Mouse (Mus musculus): ENCODE measurements around the gene Kif5a.
"Not testable (repeated sequence)": the region's sequence is repeated elsewhere in the genome, so short reads cannot be mapped to it uniquely, and the experiment has no call there.

The Kif5a gene

DNA sequence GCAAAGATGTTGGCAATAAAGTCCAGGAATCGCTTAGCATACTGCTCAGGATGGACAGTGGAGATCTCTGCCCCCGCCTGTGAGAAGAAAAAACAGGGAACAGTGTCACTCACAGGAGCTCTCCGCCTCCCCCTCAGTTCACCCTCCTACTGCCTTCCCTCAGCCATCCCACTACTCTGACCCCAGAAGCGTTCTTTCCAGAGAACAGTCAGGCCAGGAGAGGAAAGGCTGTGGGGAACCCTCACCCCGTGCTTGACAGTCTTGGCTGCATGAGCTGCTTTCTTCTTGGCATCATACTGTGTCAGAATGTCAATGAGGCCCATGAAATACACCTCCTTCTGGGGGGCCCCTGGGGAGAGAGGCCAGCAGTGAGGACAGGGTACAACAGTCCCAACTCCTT, 64.1 kb downstream of the Kif5a start:
- H3K27me3 ChIP-seq (ENCODE audit: insufficient read depth, low read length) = no peaks in the 10 kb centered on the region
- H3K36me3 ChIP-seq (ENCODE audit: insufficient read depth, low read length) = peaks cover 71% of the 10 kb centered on the region
- peaks cover 68% of the 10 kb centered on the region for H3K4me1 ChIP-seq (replicated peaks; ENCODE audit: low read depth, low read length)
- no peak overlapping the region for H3K4me3 ChIP-seq (replicated peaks; ENCODE audit: low read length)
- no peaks in the 10 kb centered on the region for H3K9me3 ChIP-seq (ENCODE audit: low read length)
- TF ChIP-seq CTCF (conservative IDR thresholded peaks at IDR 0.05; ENCODE audit: low read length) = no peak
- no peak for TF ChIP-seq POU5F1 (IDR thresholded peaks at IDR 0.05; ENCODE audit: borderline replicate concordance, low read length)
- no peak for TF ChIP-seq NANOG (IDR thresholded peaks at IDR 0.05; ENCODE audit: borderline replicate concordance, low read length)

DNA sequence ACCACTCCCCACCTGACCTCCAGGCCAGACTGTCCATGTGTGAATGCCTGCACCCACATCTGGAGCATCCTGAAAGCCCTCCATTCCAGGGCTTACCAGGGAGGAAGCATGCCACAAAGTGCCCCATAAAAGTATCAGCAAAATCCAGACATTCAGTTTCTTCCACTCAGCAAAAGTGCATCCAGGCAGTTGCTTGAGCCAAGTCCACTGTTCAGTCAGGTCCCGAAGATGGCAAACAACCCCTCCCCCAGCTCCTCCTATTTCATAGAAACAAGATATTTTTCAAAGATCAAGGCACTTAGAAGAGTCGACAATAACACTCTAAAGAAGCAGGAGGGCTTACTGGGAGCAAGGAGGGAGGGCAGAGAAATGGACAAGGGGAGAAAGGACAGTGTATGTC, 64.7 kb downstream of the Kif5a start:
- peaks cover 67% of the 10 kb centered on the region for H3K36me3 ChIP-seq (ENCODE audit: insufficient read depth, low read length)
- H3K4me3 ChIP-seq (replicated peaks; ENCODE audit: low read length) = no peak overlapping the region
- H3K4me1 ChIP-seq (replicated peaks; ENCODE audit: low read depth, low read length) = peaks cover 67% of the 10 kb centered on the region
- H3K27me3 ChIP-seq (ENCODE audit: insufficient read depth, low read length) = no peaks in the 10 kb centered on the region
- no peak for TF ChIP-seq POU5F1 (IDR thresholded peaks at IDR 0.05; ENCODE audit: borderline replicate concordance, low read length)
- TF ChIP-seq CTCF (conservative IDR thresholded peaks at IDR 0.05; ENCODE audit: low read length) = no peak
- TF ChIP-seq NANOG (IDR thresholded peaks at IDR 0.05; ENCODE audit: borderline replicate concordance, low read length) = no peak
- no peaks in the 10 kb centered on the region for H3K9me3 ChIP-seq (ENCODE audit: low read length)

DNA sequence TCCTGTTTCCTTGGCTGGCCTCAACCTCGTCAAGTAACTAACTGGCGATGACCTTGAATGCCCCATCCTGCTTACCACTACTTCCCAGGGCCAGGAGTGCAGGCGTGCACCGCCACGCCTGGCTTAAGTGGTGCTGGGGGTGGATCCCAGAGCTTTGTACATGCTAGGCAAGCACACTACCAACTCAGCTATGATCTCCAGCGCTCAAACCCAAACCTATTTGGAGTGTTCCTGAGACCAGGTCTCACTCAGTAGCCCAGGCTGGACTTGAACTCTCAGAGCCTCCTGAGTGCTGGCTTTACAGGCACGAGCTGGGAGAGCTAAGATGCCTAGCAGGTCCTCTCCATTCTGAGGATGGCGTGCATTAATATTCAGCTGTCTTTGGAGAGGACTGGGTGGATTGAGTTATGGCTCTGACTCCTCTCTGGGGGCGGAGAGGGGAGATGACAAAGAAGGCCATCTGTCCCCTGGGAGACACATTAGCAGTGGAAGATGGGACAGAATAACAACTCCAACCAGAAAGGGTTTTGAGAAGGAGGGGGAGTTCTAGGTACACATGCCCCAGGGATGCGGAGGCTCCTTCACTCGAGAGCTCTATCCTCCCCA, 65.5 kb downstream of the Kif5a start:
- no peaks in the 10 kb centered on the region for H3K9me3 ChIP-seq (ENCODE audit: low read length)
- peaks cover 67% of the 10 kb centered on the region for H3K36me3 ChIP-seq (ENCODE audit: insufficient read depth, low read length)
- no peaks in the 10 kb centered on the region for H3K27me3 ChIP-seq (ENCODE audit: insufficient read depth, low read length)
- H3K4me1 ChIP-seq (replicated peaks; ENCODE audit: low read depth, low read length) = peaks cover 67% of the 10 kb centered on the region
- peak overlapping the region; percentile 32; the same call in 1 of the 2 replicates for H3K4me3 ChIP-seq (replicated peaks; ENCODE audit: low read length)
- TF ChIP-seq CTCF (conservative IDR thresholded peaks at IDR 0.05; ENCODE audit: low read length) = no peak
- TF ChIP-seq POU5F1 (IDR thresholded peaks at IDR 0.05; ENCODE audit: borderline replicate concordance, low read length) = no peak
- TF ChIP-seq NANOG (IDR thresholded peaks at IDR 0.05; ENCODE audit: borderline replicate concordance, low read length) = no peak

DNA sequence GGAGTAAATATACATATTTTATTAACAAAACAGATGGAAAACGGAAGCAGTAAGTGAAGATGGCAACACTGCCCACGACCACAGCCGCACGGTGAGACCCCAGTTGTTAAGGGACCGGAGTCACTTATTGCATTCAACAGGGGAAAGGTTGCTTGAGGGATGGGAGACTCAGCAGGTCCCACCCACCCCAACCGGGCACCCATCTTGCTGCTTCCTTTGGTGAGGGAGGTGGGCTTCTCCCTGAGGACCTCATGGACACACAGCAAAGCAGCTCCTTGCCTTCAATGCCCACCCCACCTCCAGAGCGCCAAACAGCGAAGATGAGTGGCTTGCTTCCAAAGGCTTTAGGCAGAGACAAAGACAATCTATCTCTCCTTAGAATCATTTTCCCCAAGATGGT, 66.0 kb downstream of the Kif5a start:
- Histone ChIP-seq H3K9me3 (ENCODE audit: low read length) (no peaks in the 10 kb centered on the region), H3K4me3 (replicated peaks; ENCODE audit: low read length) (0 out of 2 replicates have a peak overlapping the region, but pooled peaks have one; percentile 32), H3K4me1 (replicated peaks; ENCODE audit: low read depth, low read length) (peaks cover 71% of the 10 kb centered on the region), H3K27me3 (ENCODE audit: insufficient read depth, low read length) (no peaks in the 10 kb centered on the region), H3K36me3 (ENCODE audit: insufficient read depth, low read length) (peaks cover 66% of the 10 kb centered on the region)
- no peak for TF ChIP-seq CTCF (conservative IDR thresholded peaks at IDR 0.05; ENCODE audit: low read length)
- no peak for TF ChIP-seq NANOG (IDR thresholded peaks at IDR 0.05; ENCODE audit: borderline replicate concordance, low read length)
- no peak for TF ChIP-seq POU5F1 (IDR thresholded peaks at IDR 0.05; ENCODE audit: borderline replicate concordance, low read length)

DNA sequence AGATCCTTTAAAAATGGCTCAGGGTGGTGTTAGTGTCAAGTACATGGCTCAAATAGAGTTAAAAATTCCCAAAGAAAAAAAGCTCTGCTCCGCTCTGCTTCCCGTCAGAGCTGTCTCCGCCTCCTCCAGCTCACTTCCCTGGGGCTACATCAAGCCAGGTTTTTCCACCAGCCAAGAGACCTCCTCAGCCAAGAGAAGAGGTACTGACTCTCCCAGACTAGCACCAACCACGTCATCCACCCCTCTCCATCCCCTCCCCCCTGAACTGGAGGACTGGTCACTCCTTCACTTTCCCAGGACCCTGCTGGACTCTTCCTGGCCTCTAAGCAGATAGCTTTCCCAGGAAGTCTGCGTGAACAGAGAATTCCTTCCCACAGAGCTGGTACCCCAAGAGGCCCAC, 66.8 kb downstream of the Kif5a start:
- H3K9me3 ChIP-seq (ENCODE audit: low read length) = no peaks in the 10 kb centered on the region
- TF ChIP-seq POU5F1 (IDR thresholded peaks at IDR 0.05; ENCODE audit: borderline replicate concordance, low read length) = no peak
- TF ChIP-seq NANOG (IDR thresholded peaks at IDR 0.05; ENCODE audit: borderline replicate concordance, low read length) = no peak
- TF ChIP-seq CTCF (conservative IDR thresholded peaks at IDR 0.05; ENCODE audit: low read length) = no peak
- peaks cover 77% of the 10 kb centered on the region for H3K4me1 ChIP-seq (replicated peaks; ENCODE audit: low read depth, low read length)
- peaks cover 65% of the 10 kb centered on the region for H3K36me3 ChIP-seq (ENCODE audit: insufficient read depth, low read length)
- H3K27me3 ChIP-seq (ENCODE audit: insufficient read depth, low read length) = no peaks in the 10 kb centered on the region
- peak overlapping the region; percentile 94 for H3K4me3 ChIP-seq (replicated peaks; ENCODE audit: low read length)

DNA sequence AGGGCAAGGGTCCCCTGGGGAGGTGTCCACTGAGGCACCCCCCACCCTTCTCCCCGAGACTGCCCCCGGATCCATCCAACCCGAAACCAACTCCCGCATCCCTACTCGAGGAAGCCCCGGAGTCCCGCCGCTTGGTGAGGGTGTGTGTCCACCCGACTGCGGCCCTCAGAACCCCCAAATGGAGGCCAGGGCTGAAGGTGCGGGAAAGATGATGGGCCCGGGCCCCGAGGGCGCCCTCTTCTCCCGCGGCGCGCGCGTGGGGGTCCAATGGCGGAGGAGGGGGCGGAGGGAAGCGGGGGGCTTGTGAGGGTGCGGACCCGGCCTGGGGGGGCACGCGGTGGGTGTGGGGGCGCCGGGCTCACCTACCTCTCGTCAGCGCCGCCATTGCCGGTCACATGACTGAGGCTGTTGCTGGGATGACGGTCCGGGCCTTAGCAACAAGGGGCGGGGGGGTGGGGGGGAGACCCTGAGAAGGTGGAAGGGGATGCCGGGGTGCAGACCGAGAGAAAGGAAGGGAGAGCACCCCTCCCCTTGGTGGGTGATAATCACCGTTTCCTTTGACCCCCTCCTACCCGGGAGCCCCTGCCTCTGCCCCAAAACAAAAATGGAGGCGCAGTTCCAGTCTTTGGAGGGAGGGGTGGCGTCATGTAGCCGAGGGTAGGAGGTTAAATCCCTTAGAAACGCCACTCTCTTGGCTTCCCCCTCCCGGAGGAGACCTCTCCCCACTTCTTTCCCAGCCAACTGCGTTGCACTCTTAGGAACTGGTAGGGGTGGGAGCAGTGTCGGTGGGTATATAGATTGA, 67.6 kb downstream of the Kif5a start, which contains the start of gene Dtx3:
TSS of gene Dtx3 (minus strand) at position 401 of the 802 bp plus-strand sequence.
- Histone ChIP-seq H3K4me1 (replicated peaks; ENCODE audit: low read depth, low read length) (peaks cover 86% of the 10 kb centered on the region), H3K36me3 (ENCODE audit: insufficient read depth, low read length) (peaks cover 65% of the 10 kb centered on the region), H3K27me3 (ENCODE audit: insufficient read depth, low read length) (no peaks in the 10 kb centered on the region), H3K4me3 (replicated peaks; ENCODE audit: low read length) (peak within 1 kb of the TSS; percentile 94), H3K9me3 (ENCODE audit: low read length) (no peaks in the 10 kb centered on the region)
- TF ChIP-seq POU5F1 (IDR thresholded peaks at IDR 0.05; ENCODE audit: borderline replicate concordance, low read length) = no peak
- TF ChIP-seq CTCF (conservative IDR thresholded peaks at IDR 0.05; ENCODE audit: low read length) = no peak
- TF ChIP-seq NANOG (IDR thresholded peaks at IDR 0.05; ENCODE audit: borderline replicate concordance, low read length) = no peak

DNA sequence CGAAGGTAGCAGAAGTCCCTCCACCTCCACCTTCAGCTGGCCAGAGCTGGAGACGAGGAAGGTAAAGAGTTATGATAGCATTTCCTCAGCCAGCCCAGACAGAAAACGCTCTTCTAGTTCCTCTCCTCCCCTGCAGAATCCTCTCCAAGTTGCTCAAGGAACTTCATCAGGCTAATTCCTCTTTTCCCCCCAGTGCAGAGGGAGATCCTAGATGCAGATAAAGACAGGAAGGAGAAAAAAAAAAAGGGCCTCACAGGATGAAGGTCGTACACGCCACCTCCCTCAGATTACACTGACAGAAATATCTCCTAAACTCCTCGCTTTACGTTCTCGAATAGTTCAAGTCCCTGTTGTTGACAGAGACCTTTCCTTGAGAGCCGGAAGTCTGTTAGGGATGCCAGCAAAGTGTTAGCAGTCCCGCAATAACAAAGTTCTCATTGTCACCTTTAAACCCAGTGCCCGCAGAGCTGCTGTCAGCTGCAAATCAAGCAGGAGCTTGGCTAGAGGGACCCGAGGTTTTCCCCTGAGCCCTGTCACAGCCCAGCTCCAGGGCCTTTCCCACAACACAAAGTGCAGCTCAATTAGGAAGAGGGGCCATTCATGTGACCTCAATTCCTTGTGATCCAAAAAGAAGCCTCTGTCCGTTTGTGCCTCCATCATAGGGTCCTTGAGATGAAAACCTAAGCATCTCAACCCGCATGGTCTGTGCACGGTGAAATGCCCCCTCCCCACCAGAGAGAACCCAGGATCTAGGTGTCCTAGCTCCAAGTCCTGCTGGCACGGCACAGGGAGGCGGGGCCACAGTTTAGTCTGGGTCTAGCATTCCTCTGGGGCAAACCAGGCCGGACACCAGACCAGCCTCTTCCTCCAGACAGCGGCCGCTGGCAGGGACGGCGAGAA, 68.5 kb downstream of the Kif5a start:
- H3K36me3 ChIP-seq (ENCODE audit: insufficient read depth, low read length) = peaks cover 57% of the 10 kb centered on the region
- H3K4me1 ChIP-seq (replicated peaks; ENCODE audit: low read depth, low read length) = peaks cover 91% of the 10 kb centered on the region
- peak overlapping the region; percentile 94 for H3K4me3 ChIP-seq (replicated peaks; ENCODE audit: low read length)
- TF ChIP-seq POU5F1 (IDR thresholded peaks at IDR 0.05; ENCODE audit: borderline replicate concordance, low read length) (no peak), CTCF (conservative IDR thresholded peaks at IDR 0.05; ENCODE audit: low read length) (no peak)
- no peaks in the 10 kb centered on the region for H3K9me3 ChIP-seq (ENCODE audit: low read length)
- no peaks in the 10 kb centered on the region for H3K27me3 ChIP-seq (ENCODE audit: insufficient read depth, low read length)

DNA sequence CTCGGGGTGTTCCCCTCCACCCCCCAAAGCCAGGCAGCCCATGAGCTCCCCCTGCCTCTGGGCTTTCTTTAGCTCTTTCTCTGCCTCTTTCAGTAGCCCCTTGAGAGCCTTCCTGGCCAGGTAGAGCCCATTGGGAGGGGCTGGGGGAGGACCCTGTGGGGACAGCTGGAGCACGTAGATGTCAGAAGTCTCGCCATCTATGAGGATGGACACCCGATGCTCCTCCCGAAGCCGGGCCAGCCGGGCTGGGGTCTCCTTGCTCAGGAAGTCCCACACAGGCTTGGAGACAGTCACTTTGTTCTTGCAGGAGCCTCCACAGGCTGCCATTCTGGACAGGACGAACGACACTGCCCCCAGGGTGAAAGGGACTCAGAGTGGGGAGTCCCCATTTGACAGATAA, 70.1 kb downstream of the Kif5a start:
- Histone ChIP-seq H3K36me3 (ENCODE audit: insufficient read depth, low read length) (peaks cover 40% of the 10 kb centered on the region), H3K9me3 (ENCODE audit: low read length) (no peaks in the 10 kb centered on the region), H3K4me3 (replicated peaks; ENCODE audit: low read length) (peak overlapping the region; percentile 48), H3K4me1 (replicated peaks; ENCODE audit: low read depth, low read length) (peaks cover 85% of the 10 kb centered on the region), H3K27me3 (ENCODE audit: insufficient read depth, low read length) (no peaks in the 10 kb centered on the region)
- TF ChIP-seq CTCF (conservative IDR thresholded peaks at IDR 0.05; ENCODE audit: low read length) (no peak), NANOG (IDR thresholded peaks at IDR 0.05; ENCODE audit: borderline replicate concordance, low read length) (no peak), POU5F1 (IDR thresholded peaks at IDR 0.05; ENCODE audit: borderline replicate concordance, low read length) (no peak)

DNA sequence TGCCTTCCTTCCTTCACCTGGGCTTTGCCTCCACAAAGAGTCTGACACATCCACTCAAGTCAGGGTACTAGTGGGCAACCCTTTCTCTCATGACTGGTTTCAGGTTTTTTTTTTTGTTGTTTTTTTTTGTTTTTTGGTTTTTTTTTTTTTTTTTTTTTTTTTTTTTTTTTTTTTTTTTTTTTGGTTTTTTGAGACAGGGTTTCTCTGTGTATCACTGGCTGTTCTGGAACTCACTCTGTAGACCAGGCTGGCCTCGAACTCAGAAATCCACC, 71.2 kb downstream of the Kif5a start:
- not testable (repeated sequence) for H3K9me3 ChIP-seq (ENCODE audit: low read length); H3K27me3 ChIP-seq (ENCODE audit: insufficient read depth, low read length); H3K4me3 ChIP-seq (replicated peaks; ENCODE audit: low read length)
- H3K36me3 ChIP-seq (ENCODE audit: insufficient read depth, low read length) = peaks cover 31% of the 10 kb centered on the region
- peaks cover 85% of the 10 kb centered on the region for H3K4me1 ChIP-seq (replicated peaks; ENCODE audit: low read depth, low read length)
